Mouse (Mus musculus) liver, embryonic 11.5 days (tissue): ENCODE measurements around the gene Cox5b. TPM values are rescaled to one million over a fixed set of nuclear protein-coding genes. Genes with fewer than 3 reads are reported as not detected.

Experiments
- ATAC-seq: fragments of 200-750 bp; cut with Nextera tagmentation; replicated peaks from 2 replicates; pipeline ENCODE4 v1.8.0; 2017; ENCODE audit warnings: moderate number of reproducible peaks, mild to moderate bottlenecking, moderate TSS enrichment, moderate library complexity; ENCODE audit not compliant: low FRiP score
- DNase-seq: peaks from one replicate; pipeline ENCODE4 v3.0.0-alpha.2; 2017; ENCODE audit warnings: low spot score
- H3K27ac ChIP-seq: fragments of 300-500 bp; sonication (generic); 2 replicates; pipeline ENCODE4 v1.5.1; 2014; ENCODE audit warnings: mild to moderate bottlenecking, low read depth, low read length, control low read depth
- H3K27me3 ChIP-seq: fragments of 300-500 bp; sonication (generic); replicated peaks from 2 replicates; pipeline ENCODE4 v1.6.1; 2014; ENCODE audit warnings: low read length, mixed read lengths; ENCODE audit not compliant: control insufficient read depth, insufficient read depth
- H3K36me3 ChIP-seq: fragments of 300-500 bp; sonication (generic); 2 replicates; pipeline ENCODE4 v1.6.1; 2014; ENCODE audit warnings: mild to moderate bottlenecking, low read length, moderate library complexity, mixed read lengths; ENCODE audit not compliant: control insufficient read depth, insufficient read depth
- H3K4me1 ChIP-seq: fragments of 300-500 bp; sonication (generic); replicated peaks from 2 replicates; pipeline ENCODE4 v1.6.1; 2014; ENCODE audit warnings: low read length, mixed read lengths; ENCODE audit not compliant: control insufficient read depth, insufficient read depth
- H3K4me2 ChIP-seq: fragments of 300-500 bp; sonication (generic); 2 replicates; pipeline ENCODE4 v1.6.1; 2014; ENCODE audit warnings: mild to moderate bottlenecking, control low read depth, moderate library complexity
- H3K4me3 ChIP-seq: fragments of 300-500 bp; sonication (generic); 2 replicates; pipeline ENCODE4 v1.5.1; 2014; ENCODE audit warnings: low read depth, low read length, control low read depth
- H3K9ac ChIP-seq: fragments of 300-500 bp; sonication (generic); 2 replicates; pipeline ENCODE4 v1.6.1; 2014; ENCODE audit warnings: low read depth, low read length, control low read depth
- H3K9me3 ChIP-seq: fragments of 300-500 bp; sonication (generic); 2 replicates; pipeline ENCODE4 v1.6.1; 2016; ENCODE audit warnings: low read length, inconsistent platforms, mixed read lengths; ENCODE audit not compliant: control insufficient read depth
- WGBS: fragments of 180-500 bp; shearing (Covaris S2); extraction: QIAGEN DNeasy Blood & Tissue Kit; methylation state at CpG from one replicate; pipeline ENCODE4 v1.1.7; 2014; 5-methylcytosine and 5-hydroxymethylcytosine counted together
- polyA plus RNA-seq: library from polyadenylated mRNA; unstranded; fragments of >200 nt; fragmentation: Nextera tagmentation; extraction: Ambion mirVana; gene quantifications from 2 replicates; pipeline ENCODE4 v1.2.1, GENCODE M21; 2014

Gene Cox5b
- polyA plus RNA-seq, 1 experiment from 2014 or later: 790 TPM

GRCm38 (mm10) chr1:36707166-36707565, 15.9 kb downstream of the Cox5b start:
- no peak for ATAC-seq
- H3K4me1 ChIP-seq: peaks cover 13% of the 10 kb centered on the region
- no peak for DNase-seq
- no peak overlapping the region for H3K4me3 ChIP-seq
- H3K27ac ChIP-seq: no peak overlapping the region
- H3K36me3 ChIP-seq: peaks cover 43% of the 10 kb centered on the region
- no peaks in the 10 kb centered on the region for H3K27me3 ChIP-seq
- WGBS: 83% methylated on average over 2 of the region's 2 CpGs
- H3K9me3 ChIP-seq: no peaks in the 10 kb centered on the region
- no peak overlapping the region for H3K9ac ChIP-seq
- H3K4me2 ChIP-seq: no peak overlapping the region

DNA sequence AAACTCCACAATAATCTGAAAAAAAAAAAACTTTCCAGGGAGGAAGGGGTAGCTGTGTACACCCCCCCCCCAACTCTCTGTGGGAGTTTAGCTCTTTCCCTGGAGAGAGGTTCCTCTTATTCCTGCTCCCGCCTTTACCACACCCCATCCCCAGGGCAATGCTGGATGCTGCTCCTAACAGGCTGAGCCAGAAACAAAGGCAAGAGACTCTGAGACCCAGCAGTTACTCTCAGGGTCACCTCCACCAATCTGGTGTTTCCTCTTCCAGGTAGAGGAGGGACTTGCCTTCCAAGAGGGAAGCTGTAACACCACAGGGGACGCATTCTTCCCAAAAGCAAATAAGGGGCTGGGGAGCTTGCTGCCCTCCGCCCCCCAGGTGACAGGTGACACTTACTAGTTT, 16.5 kb downstream of the Cox5b start:
- peaks cover 13% of the 10 kb centered on the region for H3K4me1 ChIP-seq
- H3K27me3 ChIP-seq: no peaks in the 10 kb centered on the region
- H3K9me3 ChIP-seq: no peaks in the 10 kb centered on the region
- H3K4me3 ChIP-seq: 0 out of 2 replicates have a peak overlapping the region, but pooled peaks have one; percentile 8
- no peak overlapping the region for H3K27ac ChIP-seq
- H3K36me3 ChIP-seq: peaks cover 37% of the 10 kb centered on the region
- ATAC-seq: no peak
- no peak overlapping the region for H3K9ac ChIP-seq
- H3K4me2 ChIP-seq: peak overlapping the region; percentile 90; the same call in 1 of the 2 replicates
- DNase-seq: no peak
- WGBS: 80% methylated on average over 3 of the region's 3 CpGs

GRCm38 (mm10) chr1:36708626-36709025, 17.4 kb downstream of the Cox5b start:
- Histone ChIP-seq H3K36me3 (peaks cover 30% of the 10 kb centered on the region), H3K9ac (peak overlapping the region; percentile 74), H3K4me2 (peak overlapping the region; percentile 90), H3K4me1 (peaks cover 13% of the 10 kb centered on the region), H3K9me3 (no peaks in the 10 kb centered on the region), H3K27me3 (no peaks in the 10 kb centered on the region), H3K4me3 (peak overlapping the region; percentile 72), H3K27ac (peak overlapping the region; percentile 49; the same call in 1 of the 2 replicates)
- ATAC-seq: no peak
- 94% methylated on average over 1 of the region's 1 CpGs for WGBS
- DNase-seq: no peak

DNA sequence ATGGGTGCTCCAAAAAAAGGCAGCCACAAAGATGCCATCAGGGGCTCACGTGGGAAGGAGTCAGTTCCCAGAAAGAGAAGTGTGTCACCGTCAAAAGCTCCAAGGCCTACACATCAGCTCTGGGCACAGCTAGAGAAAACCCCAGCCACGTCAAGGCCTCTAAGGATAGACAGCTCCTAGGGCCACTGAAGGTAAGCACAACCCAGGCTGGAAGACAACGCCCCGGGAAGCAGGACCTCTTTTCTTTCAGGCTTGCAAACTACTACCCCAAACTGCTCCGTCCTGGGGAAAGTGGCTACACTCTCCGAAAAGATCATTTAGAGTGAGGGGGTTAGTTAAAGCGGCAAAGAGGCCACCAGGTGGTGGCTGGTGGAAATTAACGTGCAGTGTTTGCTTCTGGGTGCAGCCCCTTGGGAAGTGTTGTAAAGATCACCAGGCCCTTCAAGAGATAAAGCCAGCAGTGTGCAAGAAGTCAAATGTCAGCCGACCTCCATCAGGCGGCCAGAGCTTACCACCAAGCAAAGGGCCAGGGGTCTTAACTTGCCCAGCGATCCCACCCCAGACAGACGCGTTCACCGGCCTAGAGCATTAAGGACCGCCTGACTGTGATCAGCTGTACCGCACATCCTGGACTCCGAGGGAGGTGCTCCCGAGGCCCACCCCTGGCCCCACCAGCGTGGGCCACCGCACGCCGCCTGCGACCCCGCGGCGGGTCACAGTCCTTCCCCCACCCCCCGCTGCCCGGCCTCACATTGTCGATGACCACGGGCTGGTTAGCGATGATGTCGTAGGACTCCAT, 18.0 kb downstream of the Cox5b start:
- Histone ChIP-seq H3K4me2 (peak overlapping the region; percentile 90), H3K9me3 (no peaks in the 10 kb centered on the region), H3K36me3 (peaks cover 24% of the 10 kb centered on the region), H3K4me1 (peaks cover 13% of the 10 kb centered on the region), H3K9ac (peak overlapping the region; percentile 74), H3K4me3 (peak overlapping the region; percentile 72), H3K27ac (peak overlapping the region; percentile 49), H3K27me3 (no peaks in the 10 kb centered on the region)
- DNase-seq (no peak), ATAC-seq (peak; percentile 70)
- WGBS: under 1% methylated on average over 33 of the region's 33 CpGs

DNA sequence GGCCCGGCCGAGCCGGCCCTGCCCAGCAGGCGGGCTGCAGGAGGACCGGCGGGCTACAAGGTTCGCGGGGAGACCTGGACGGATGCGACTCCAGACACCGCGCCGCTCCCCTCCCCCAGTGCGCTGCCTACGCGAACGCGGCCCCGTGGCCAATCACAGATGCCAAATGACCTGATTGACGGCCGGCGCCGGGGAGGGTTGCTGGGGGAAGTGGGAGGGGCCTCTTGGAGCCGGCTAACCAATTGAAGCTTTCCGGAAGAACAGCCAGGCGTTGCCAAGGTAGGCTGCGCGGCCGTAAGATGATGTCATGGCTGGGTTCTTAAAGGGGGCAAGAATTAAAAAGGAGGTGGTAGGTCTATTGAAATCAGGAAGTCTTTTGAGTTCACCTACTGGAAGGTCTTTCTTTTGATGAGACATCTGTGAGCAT, 18.6 kb downstream of the Cox5b start, which contains the start of gene 4933424G06Rik:
Gene 4933424G06Rik, plus strand, starts transcription at position 296 of the 427 bp plus-strand sequence.
- Histone ChIP-seq H3K27ac (peak within 1 kb of the TSS; percentile 49), H3K9me3 (no peaks in the 10 kb centered on the region), H3K36me3 (peaks cover 19% of the 10 kb centered on the region), H3K4me3 (peak within 1 kb of the TSS; percentile 72), H3K9ac (peak within 1 kb of the TSS; percentile 74), H3K4me2 (peak within 1 kb of the TSS; percentile 90), H3K4me1 (peaks cover 13% of the 10 kb centered on the region), H3K27me3 (no peaks in the 10 kb centered on the region)
- WGBS: under 1% methylated on average over 29 of the region's 29 CpGs
- peak; percentile 99 for DNase-seq
- ATAC-seq: peak; percentile 96

- Histone ChIP-seq H3K4me2 (no peak overlapping the region), H3K4me1 (peaks cover 13% of the 10 kb centered on the region), H3K9ac (no peak overlapping the region), H3K36me3 (peaks cover 9% of the 10 kb centered on the region; the same call in 1 of the 2 replicates), H3K9me3 (no peaks in the 10 kb centered on the region), H3K4me3 (no peak overlapping the region), H3K27ac (no peak overlapping the region), H3K27me3 (no peaks in the 10 kb centered on the region)
- ATAC-seq: no peak
- DNase-seq: no peak
- WGBS: 94% methylated on average over 2 of the region's 2 CpGs
These were observed 19.9 kb downstream of the Cox5b start for GRCm38 (mm10) chr1:36711104-36711503.

DNA sequence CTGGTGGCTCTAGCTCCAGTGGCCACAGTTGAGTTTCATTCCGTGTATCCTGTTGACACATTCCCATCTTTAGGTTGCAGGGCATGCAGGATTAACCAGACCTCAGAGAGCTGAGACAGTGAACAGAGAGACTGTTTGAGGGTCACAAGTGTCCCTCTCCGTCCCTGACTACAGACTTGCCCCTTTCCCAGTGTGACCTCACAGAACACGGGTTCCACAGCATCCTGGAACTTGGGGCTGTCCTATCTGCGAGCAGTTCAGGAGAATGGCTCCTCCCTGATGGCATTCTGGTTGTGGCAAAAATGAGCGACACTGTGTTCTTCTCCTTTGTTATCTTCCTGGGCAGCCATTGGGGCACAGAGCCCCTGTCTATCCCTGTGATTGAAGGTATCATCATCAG, 23.1 kb downstream of the Cox5b start, which contains the start of gene Actr1b:
Gene Actr1b, minus strand, starts transcription at position 112 of the 400 bp plus-strand sequence.
- Histone ChIP-seq H3K36me3 (no peaks in the 10 kb centered on the region), H3K9me3 (no peaks in the 10 kb centered on the region), H3K4me3 (no peak within 1 kb of the TSS), H3K27me3 (no peaks in the 10 kb centered on the region), H3K4me2 (no peak within 1 kb of the TSS), H3K27ac (no peak within 1 kb of the TSS), H3K4me1 (no peaks in the 10 kb centered on the region), H3K9ac (no peak within 1 kb of the TSS)
- no peak for ATAC-seq
- DNase-seq: no peak
- WGBS: 71% methylated on average over 5 of the region's 5 CpGs

GRCm38 (mm10) chr1:36718786-36719185, 27.5 kb downstream of the Cox5b start:
- H3K4me2 ChIP-seq: no peak overlapping the region
- no peak overlapping the region for H3K27ac ChIP-seq
- no peak overlapping the region for H3K4me3 ChIP-seq
- no peak for DNase-seq
- no peaks in the 10 kb centered on the region for H3K9me3 ChIP-seq
- no peaks in the 10 kb centered on the region for H3K27me3 ChIP-seq
- ATAC-seq: no peak
- H3K4me1 ChIP-seq: no peaks in the 10 kb centered on the region
- H3K9ac ChIP-seq: no peak overlapping the region
- WGBS: 60% methylated on average over 1 of the region's 1 CpGs
- H3K36me3 ChIP-seq: no peaks in the 10 kb centered on the region
